Mouse (Mus musculus) cerebellum, postnatal 36 days (tissue): ENCODE measurements around the gene H2al3.

Experiments
- DNase-seq, 2 experiments: peaks; one replicate each; pipeline ENCODE4 v3.0.0; 2021 to 2022; ENCODE audit warnings: mixed read lengths in 2 of 2

Gene H2al3

GRCm38 (mm10) chrX:9849403-9849802 is at the start of gene H2al3:
Gene H2al3 (plus strand): TSS chrX:9849703.
- no peak for DNase-seq

GRCm38 (mm10) chrX:9810101-9810500 is 39.4 kb upstream of the H2al3 start:
- no peak for DNase-seq

- DNase-seq = no peak
Observed at GRCm38 (mm10) chrX:9812469-9812868, 37.0 kb upstream of the H2al3 start.

GRCm38 (mm10) chrX:9834779-9835178 is 14.7 kb upstream of the H2al3 start:
- DNase-seq = no peak

GRCm38 (mm10) chrX:9846628-9847027 is 2.9 kb upstream of the H2al3 start, which contains the start of gene Hypm:
Gene Hypm (plus strand): TSS chrX:9846928.
- DNase-seq = no peak

GRCm38 (mm10) chrX:9861859-9862258 is 12.4 kb downstream of the H2al3 start:
- no peak for DNase-seq

GRCm38 (mm10) chrX:9875519-9875918 is 26.0 kb downstream of the H2al3 start:
- no peak for DNase-seq

- DNase-seq = no peak
Observed at GRCm38 (mm10) chrX:9885322-9885721, 35.8 kb downstream of the H2al3 start, which contains the start of gene Sytl5. Gene Sytl5 (plus strand): TSS chrX:9885622.
